Comparison of ENCODE assay signal across 9 mouse cellular contexts in the genomic region with DNA sequence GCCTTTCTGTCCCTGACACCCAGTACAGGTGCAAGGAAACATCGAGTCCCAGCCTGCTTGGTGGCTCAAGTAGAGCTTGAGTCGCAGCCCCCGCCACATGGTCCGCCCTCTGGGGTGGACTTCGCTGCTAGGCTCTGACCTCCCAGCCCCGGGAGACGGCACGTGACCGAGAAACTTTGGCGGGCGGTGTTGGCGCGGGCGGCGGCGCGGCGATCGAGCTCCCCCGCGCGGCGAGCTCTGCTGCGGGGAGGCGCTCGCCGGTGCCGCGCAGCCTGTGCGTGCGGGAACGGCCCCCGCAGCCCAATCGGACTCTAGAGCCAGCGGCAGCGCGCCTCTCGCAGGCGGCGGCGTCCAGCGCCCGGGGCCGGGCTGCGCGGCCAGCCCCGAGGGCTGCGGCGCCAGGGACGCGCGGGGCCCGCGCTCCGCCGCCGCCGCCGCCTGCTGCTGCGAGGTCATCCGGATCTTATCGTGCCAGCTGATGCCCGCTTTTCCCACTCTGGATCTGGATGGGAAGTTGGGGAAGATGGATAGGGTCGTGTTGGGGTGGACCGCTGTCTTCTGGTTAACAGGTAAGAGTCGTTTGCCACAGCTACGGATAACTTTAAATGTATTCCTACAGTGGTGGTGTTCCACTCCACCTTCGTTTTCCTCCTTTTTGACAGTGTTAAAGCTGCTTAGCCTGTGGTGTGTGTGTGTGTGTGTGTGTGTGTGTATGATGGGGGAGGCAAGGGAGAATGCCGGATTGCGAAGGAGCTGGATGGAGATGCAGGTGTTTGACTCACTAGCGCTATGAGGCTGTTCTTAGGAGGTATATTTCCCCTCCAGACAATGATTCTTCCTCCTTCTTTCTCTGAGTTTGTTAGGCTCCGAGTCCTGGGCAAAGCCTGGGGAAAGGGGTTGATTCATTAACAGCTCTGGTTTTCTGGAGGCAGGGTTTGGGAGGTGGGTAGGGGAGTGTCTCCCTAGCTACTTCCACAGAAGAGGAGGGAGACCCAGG. TPM values are rescaled to one million over a fixed set of nuclear protein-coding genes. Genes with fewer than 3 reads are reported as not detected.
DNase-seq lines count a peak whose midpoint lies in the region; ATAC-seq and TF ChIP-seq lines count a peak whose summit lies in the region.
"Had no signal": no experiment of that assay in that cellular context is flagged by ENCODE, and none has a peak within 500 bp of the region (broad histone marks: within the 10 kb centered on the region; RNA-seq: fewer than 3 reads in every experiment).

Gene Ildr2 (plus strand): TSS at position 242 of the 997 bp plus-strand sequence.

- ATAC-seq in cerebellum, adult (ENCODE audit: insufficient number of reproducible peaks, low FRiP score, low TSS enrichment), result peak; percentile 80
- ATAC-seq in forebrain, embryonic 14.5 days, result peak; percentile 74

- intact Hi-C loops in heart, postnatal 25 days (cut with DNase I), result loop anchor here (5.0 kb wide), 1 partner anchor 92 kb away; no protein-coding TSS in a partner anchor

- H3K4me2 ChIP-seq in forebrain, embryonic 14.5 days (ENCODE audit: low read length), result peak within 1 kb of the TSS; percentile 79

- H3K27me3 ChIP-seq in forebrain, embryonic 14.5 days (replicated peaks; ENCODE audit: control insufficient read depth, insufficient read depth, low read length), result no peaks in the 10 kb centered on the region

- peaks cover 25% of the 10 kb centered on the region for H3K4me1 ChIP-seq in forebrain, embryonic 14.5 days (ENCODE audit: control insufficient read depth, insufficient read depth, low read length)
- no peaks in the 10 kb centered on the region; the same call in 1 of the 2 replicates for H3K4me1 ChIP-seq in lung, adult 2 months (ENCODE audit: control insufficient read depth, insufficient read depth, low read length)
- H3K4me1 ChIP-seq in olfactory bulb, adult 2 months (ENCODE audit: control insufficient read depth, insufficient read depth, low read length), result peaks cover 9% of the 10 kb centered on the region

- no peaks in the 10 kb centered on the region for H3K9me3 ChIP-seq in forebrain, embryonic 14.5 days (replicated peaks; ENCODE audit: control insufficient read depth, low read length)

- WGBS in forebrain, embryonic 14.5 days, result under 1% methylated on average over 69 of the region's 72 CpGs
- WGBS in lung, adult 2 months, result 1% methylated on average over 70 of the region's 72 CpGs
- 3% methylated on average over 72 of the region's 72 CpGs for WGBS in olfactory bulb, adult 2 months

- H3K9ac ChIP-seq in forebrain, embryonic 14.5 days (ENCODE audit: low read length), result peak within 1 kb of the TSS; percentile 75

- H3K36me3 ChIP-seq in forebrain, embryonic 14.5 days (ENCODE audit: control insufficient read depth, insufficient read depth, low read length), result no peaks in the 10 kb centered on the region

- peak within 1 kb of the TSS; percentile 44 for H3K4me3 ChIP-seq in forebrain, embryonic 14.5 days (ENCODE audit: low read depth, low read length)
- peak within 1 kb of the TSS; percentile 66 for H3K4me3 ChIP-seq in layer of hippocampus, adult 2 months
- peak within 1 kb of the TSS; percentile 44 for H3K4me3 ChIP-seq in lung, adult 2 months (replicated peaks; ENCODE audit: extremely low read depth, low read depth, low read length)
- H3K4me3 ChIP-seq in olfactory bulb, adult 2 months (ENCODE audit: insufficient read depth, low read depth, low read length), result peak within 1 kb of the TSS; percentile 76

- DNase-seq in 416B (ENCODE audit: low read depth), result peak; percentile 75
- DNase-seq in forebrain, embryonic 14.5 days (ENCODE audit: low spot score), result peak; percentile 65
- DNase-seq in heart, postnatal 25 days (ENCODE audit: low spot score), result peak; percentile 52
- peak; percentile 44 to 65 for DNase-seq in layer of hippocampus, adult 2 months (ENCODE audit: low spot score in 2 of 2)
- peak; percentile 38 for DNase-seq in lung, adult 2 months
- DNase-seq in urinary bladder, postnatal 4 days (ENCODE audit: low spot score in 2 of 2), result peak; percentile 41 to 66

- TF ChIP-seq POLR2A in lung, adult 2 months (IDR thresholded peaks at IDR 0.05; ENCODE audit: borderline replicate concordance, extremely low read depth, low read depth, low read length), result no peak
- TF ChIP-seq POLR2A in olfactory bulb, adult 2 months (IDR thresholded peaks at IDR 0.05; ENCODE audit: insufficient read depth, low read depth, low read length), result peak; percentile 61; the same call in 1 of the 2 replicates

- TF ChIP-seq CTCF in layer of hippocampus, adult 2 months (conservative IDR thresholded peaks at IDR 0.05), result peak; percentile 68
- TF ChIP-seq CTCF in lung, adult 2 months (IDR thresholded peaks at IDR 0.05; ENCODE audit: insufficient read depth, low read length), result no peak
- peak; percentile 37; the same call in 1 of the 2 replicates for TF ChIP-seq CTCF in olfactory bulb, adult 2 months (IDR thresholded peaks at IDR 0.05; ENCODE audit: insufficient read depth, low read depth, low read length)

- H3K27ac ChIP-seq in forebrain, embryonic 14.5 days (ENCODE audit: low read depth, low read length), result peak within 1 kb of the TSS; percentile 50; the same call in 1 of the 2 replicates
- H3K27ac ChIP-seq in layer of hippocampus, adult 2 months, result peak within 1 kb of the TSS; percentile 90
- peak within 1 kb of the TSS; percentile 94 for H3K27ac ChIP-seq in olfactory bulb, adult 2 months (ENCODE audit: insufficient read depth, low read depth, low read length)

RNA-seq across cellular contexts. Expression of gene Ildr2, which starts in this region (rescaled TPM):
- 2.6 TPM in 2 replicates for polyA plus RNA-seq in forebrain, embryonic 14.5 days (2014; fragmentation: Nextera tagmentation; extraction: Ambion mirVana)
- 1 to 10 TPM; 2.8 to 3.6 TPM for total RNA-seq in heart, postnatal 25 days (2021)
- total RNA-seq in layer of hippocampus, adult 2 months (2021), result 10 to 100 TPM; 71.5 to 73.6 TPM
- polyA plus RNA-seq in lung, adult 2 months (2012; rRNA removed), result 1.1 and 2.3 TPM in 2 replicates
- 36.7 and 55.3 TPM in 2 replicates for polyA plus RNA-seq in olfactory bulb, adult 2 months (2012; ENCODE audit: insufficient read depth, insufficient read length, low replicate concordance, missing spikeins)
- total RNA-seq: MEL had no signal

Comparison
In these comparisons a context has a peak if more than half of its experiments do, and no peak if none do; other contexts are left out.
1. Peak in every context shown above with its lines: DNase-seq, ATAC-seq, H3K4me3 ChIP-seq and H3K27ac ChIP-seq.
2. RNA of gene Ildr2 (total RNA-seq): 71.5 to 73.6 TPM in layer of hippocampus, adult 2 months; 2.8 to 3.6 TPM in heart, postnatal 25 days; every median in the first group is over 10 times any median in the second.
3. RNA of gene Ildr2 (polyA plus RNA-seq): 36.7 to 55.3 TPM in olfactory bulb, adult 2 months; 2.6 TPM in forebrain, embryonic 14.5 days and 1.1 to 2.3 TPM in lung, adult 2 months; every median in the first group is over 10 times any median in the second.